Mouse (Mus musculus) liver, adult 2 months (tissue): ENCODE measurements around the gene Lmf1.

Experiments
- CTCF ChIP-seq: fragments of 200-500 bp; IDR thresholded peaks from 2 replicates; pipeline ENCODE4 v1.5.1; 2011; ENCODE audit warnings: low read depth, low read length, control low read depth
- POLR2A ChIP-seq: fragments of 200-500 bp; IDR thresholded peaks from 2 replicates; pipeline ENCODE4 v1.6.1; 2011; ENCODE audit warnings: low read length, control low read depth; ENCODE audit not compliant: insufficient read depth; ENCODE audit errors: extremely low read depth

DNA sequence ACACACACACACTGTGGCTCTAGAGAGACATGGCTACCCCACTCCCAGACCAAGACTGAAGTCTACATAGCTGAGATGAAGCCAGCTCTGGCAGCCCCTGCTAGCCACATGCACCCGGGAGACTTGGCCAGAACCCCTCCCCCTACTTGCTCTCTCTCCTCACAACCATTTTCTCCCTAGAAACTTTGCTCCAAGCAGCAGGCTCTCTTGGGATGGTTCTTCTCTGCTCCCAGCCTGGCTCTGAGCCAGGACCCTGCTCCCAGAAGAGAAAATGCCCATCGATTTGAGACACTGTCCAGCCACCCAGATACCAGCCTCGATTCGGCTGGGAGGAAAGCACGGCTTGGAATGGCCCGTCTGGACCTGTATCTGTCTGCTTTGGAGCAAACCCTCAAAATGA is 13.6 kb upstream of the Lmf1 start:
- TF ChIP-seq CTCF: no peak
- TF ChIP-seq POLR2A: no peak
